ENCODE assay signal across 8 mouse cellular contexts in the genomic region with DNA sequence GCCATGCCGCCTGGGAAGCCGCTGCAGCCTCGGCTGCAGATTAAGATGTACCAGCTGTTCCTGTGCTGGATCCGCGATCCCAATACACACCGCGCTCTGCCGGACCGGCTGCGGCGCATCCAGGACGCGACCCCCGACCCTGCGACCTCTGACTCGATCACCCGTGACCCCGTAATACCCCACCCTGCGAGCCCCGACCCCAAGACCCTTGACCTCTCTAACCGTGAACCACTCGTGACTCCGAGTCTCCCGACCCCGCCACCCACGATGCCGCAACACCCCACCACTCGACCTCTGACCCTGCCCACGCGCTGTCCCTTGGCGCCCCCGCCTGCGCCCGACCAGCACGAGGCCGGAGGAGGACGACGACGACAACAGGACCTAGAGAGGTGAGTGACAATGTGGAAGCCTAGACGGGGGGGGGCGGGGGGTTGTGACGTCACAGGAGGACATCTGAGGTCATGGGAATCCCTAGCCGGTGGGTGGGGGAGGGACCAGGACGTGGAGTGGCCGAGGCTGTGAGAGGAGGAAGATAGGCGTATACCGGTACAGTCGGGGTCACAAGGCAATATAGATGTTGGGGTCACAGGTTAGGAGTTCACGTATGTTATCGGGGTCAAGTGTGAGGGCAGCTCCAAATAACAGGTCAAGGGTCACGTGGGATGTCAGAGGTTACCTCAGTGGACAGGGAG. TPM values are rescaled to one million over a fixed set of nuclear protein-coding genes. Genes with fewer than 3 reads are reported as not detected.
DNase-seq lines count a peak whose midpoint lies in the region; ATAC-seq and TF ChIP-seq lines count a peak whose summit lies in the region.

No protein-coding gene starts in this region.

- peak; percentile 38 for ATAC-seq in heart, embryonic 13.5 days (ENCODE audit: extremely low read depth, insufficient number of reproducible peaks, low FRiP score, low TSS enrichment)
- ATAC-seq in embryonic facial prominence, embryonic 15.5 days (ENCODE audit: insufficient number of reproducible peaks, low FRiP score, low TSS enrichment, low read depth): peak; percentile 2; the same call in 1 of the 2 replicates
- peak; percentile 37; the same call in 1 of the 2 replicates for ATAC-seq in intestine, embryonic 16.5 days
- peak; percentile 27 for ATAC-seq in midbrain, embryonic 11.5 days (ENCODE audit: low FRiP score)

- peak overlapping the region; percentile 98 for H3K4me2 ChIP-seq in heart, embryonic 13.5 days
- H3K4me2 ChIP-seq in embryonic facial prominence, embryonic 15.5 days (replicated peaks): peak overlapping the region; percentile 99
- H3K4me2 ChIP-seq in intestine, embryonic 16.5 days (ENCODE audit: low read depth, low read length): peak overlapping the region; percentile 99
- peak overlapping the region; percentile 81 for H3K4me2 ChIP-seq in midbrain, embryonic 11.5 days

- H3K36me3 ChIP-seq in heart, embryonic 13.5 days: peaks cover 8% of the 10 kb centered on the region; the same call in 1 of the 2 replicates
- H3K36me3 ChIP-seq in ES-Bruce4 (ENCODE audit: control insufficient read depth, insufficient read depth, low read length, poor library complexity, severe bottlenecking): no peaks in the 10 kb centered on the region
- H3K36me3 ChIP-seq in embryonic facial prominence, embryonic 15.5 days: peaks cover 14% of the 10 kb centered on the region; the same call in 1 of the 2 replicates
- H3K36me3 ChIP-seq in intestine, embryonic 16.5 days (ENCODE audit: control insufficient read depth, insufficient read depth, low read length): 0 out of 2 replicates have a peak, but pooled peaks cover 2% of the 10 kb centered on the region
- no peaks in the 10 kb centered on the region for H3K36me3 ChIP-seq in midbrain, embryonic 11.5 days (ENCODE audit: control insufficient read depth, insufficient read depth, low read length)

- 1% methylated on average over 51 of the region's 51 CpGs for WGBS in heart, embryonic 13.5 days
- WGBS in embryonic facial prominence, embryonic 15.5 days: 3% methylated on average over 51 of the region's 51 CpGs
- 1% methylated on average over 51 of the region's 51 CpGs for WGBS in intestine, embryonic 16.5 days
- 4% methylated on average over 49 of the region's 51 CpGs for WGBS in midbrain, embryonic 11.5 days

- no peaks in the 10 kb centered on the region for H3K27me3 ChIP-seq in heart, embryonic 13.5 days (replicated peaks)
- H3K27me3 ChIP-seq in ES-Bruce4 (ENCODE audit: control insufficient read depth, insufficient read depth, low read length, poor library complexity, severe bottlenecking): no peaks in the 10 kb centered on the region
- H3K27me3 ChIP-seq in embryonic facial prominence, embryonic 15.5 days: no peaks in the 10 kb centered on the region
- H3K27me3 ChIP-seq in intestine, embryonic 16.5 days (replicated peaks; ENCODE audit: control insufficient read depth, insufficient read depth, low read length): no peaks in the 10 kb centered on the region
- no peaks in the 10 kb centered on the region for H3K27me3 ChIP-seq in midbrain, embryonic 11.5 days (ENCODE audit: control insufficient read depth, insufficient read depth, low read length)

- H3K9ac ChIP-seq in heart, embryonic 13.5 days: peak overlapping the region; percentile 87
- H3K9ac ChIP-seq in ES-Bruce4 (ENCODE audit: low read depth, poor library complexity, severe bottlenecking): peak overlapping the region; percentile 76
- peak overlapping the region; percentile 55 for H3K9ac ChIP-seq in embryonic facial prominence, embryonic 15.5 days
- H3K9ac ChIP-seq in intestine, embryonic 16.5 days (ENCODE audit: low read depth, low read length): peak overlapping the region; percentile 78
- peak overlapping the region; percentile 68 for H3K9ac ChIP-seq in midbrain, embryonic 11.5 days (ENCODE audit: low read length)

- TF ChIP-seq POLR2A in ES-Bruce4 (IDR thresholded peaks at IDR 0.05; ENCODE audit: insufficient read depth, low read length): no peak

- no peak for TF ChIP-seq CTCF in ES-Bruce4 (IDR thresholded peaks at IDR 0.05; ENCODE audit: low read depth, low read length)

- peaks cover 18% of the 10 kb centered on the region for H3K4me1 ChIP-seq in heart, embryonic 13.5 days
- H3K4me1 ChIP-seq in ES-Bruce4 (ENCODE audit: control insufficient read depth, insufficient read depth, low read length): no peaks in the 10 kb centered on the region
- H3K4me1 ChIP-seq in embryonic facial prominence, embryonic 15.5 days: peaks cover 13% of the 10 kb centered on the region
- peaks cover 11% of the 10 kb centered on the region for H3K4me1 ChIP-seq in intestine, embryonic 16.5 days (ENCODE audit: control insufficient read depth, insufficient read depth, low read length)
- peaks cover 6% of the 10 kb centered on the region; the same call in 1 of the 2 replicates for H3K4me1 ChIP-seq in midbrain, embryonic 11.5 days (ENCODE audit: control insufficient read depth, insufficient read depth, low read length)

- no peak for DNase-seq in heart, adult 18-20 months
- peak; percentile 87 for DNase-seq in midbrain, embryonic 11.5 days (ENCODE audit: low spot score, missing footprints)
- DNase-seq in testis, postnatal 10 days (ENCODE audit: low spot score): peak; percentile 67
- no peak for DNase-seq in gastrocnemius, postnatal 10 days

- peak overlapping the region; percentile 89 for H3K4me3 ChIP-seq in heart, embryonic 13.5 days
- peak overlapping the region; percentile 80 for H3K4me3 ChIP-seq in ES-Bruce4 (ENCODE audit: low read depth, low read length)
- peak overlapping the region; percentile 84 for H3K4me3 ChIP-seq in embryonic facial prominence, embryonic 15.5 days (replicated peaks)
- peak overlapping the region; percentile 62 for H3K4me3 ChIP-seq in intestine, embryonic 16.5 days (ENCODE audit: low read length)
- peak overlapping the region; percentile 72 for H3K4me3 ChIP-seq in midbrain, embryonic 11.5 days (ENCODE audit: low read depth, low read length)

- TF ChIP-seq EP300 in ES-Bruce4 (IDR thresholded peaks at IDR 0.05; ENCODE audit: insufficient read depth, low read depth, low read length): no peak

- H3K9me3 ChIP-seq in heart, embryonic 13.5 days: peaks cover 9% of the 10 kb centered on the region; the same call in 1 of the 2 replicates
- no peaks in the 10 kb centered on the region for H3K9me3 ChIP-seq in ES-Bruce4 (replicated peaks; ENCODE audit: control insufficient read depth, insufficient read depth, low read length, poor library complexity, severe bottlenecking)
- H3K9me3 ChIP-seq in embryonic facial prominence, embryonic 15.5 days (replicated peaks): peaks cover 9% of the 10 kb centered on the region
- H3K9me3 ChIP-seq in intestine, embryonic 16.5 days (ENCODE audit: control insufficient read depth, low read length): peaks cover 5% of the 10 kb centered on the region; the same call in 1 of the 2 replicates
- peaks cover 31% of the 10 kb centered on the region for H3K9me3 ChIP-seq in midbrain, embryonic 11.5 days (ENCODE audit: control insufficient read depth, low read length)

- H3K27ac ChIP-seq in heart, embryonic 13.5 days (replicated peaks): peak overlapping the region; percentile 94
- H3K27ac ChIP-seq in ES-Bruce4 (ENCODE audit: insufficient read depth, low read length): peak overlapping the region; percentile 24; the same call in 1 of the 2 replicates
- H3K27ac ChIP-seq in embryonic facial prominence, embryonic 15.5 days (replicated peaks): peak overlapping the region; percentile 95
- peak overlapping the region; percentile 88 for H3K27ac ChIP-seq in intestine, embryonic 16.5 days (ENCODE audit: low read length)
- H3K27ac ChIP-seq in midbrain, embryonic 11.5 days (ENCODE audit: low read depth, low read length): peak overlapping the region; percentile 79; the same call in 1 of the 2 replicates

RNA-seq across cellular contexts. Expression of gene Gm10775, which starts 17.6 kb away (rescaled TPM):
- polyA plus RNA-seq in heart, embryonic 13.5 days (2015; fragmentation: Nextera tagmentation; extraction: Ambion mirVana): not detected in 2 replicates
- not detected for total RNA-seq in heart, adult 18-20 months (2021)
- polyA plus RNA-seq in ES-Bruce4 (2011; ENCODE audit: insufficient read depth, insufficient read length, low read depth, missing spikeins): 0.51 TPM in 1 of 2 replicates, not detected in the other
- not detected in 2 replicates for polyA plus RNA-seq in embryonic facial prominence, embryonic 15.5 days (2015; fragmentation: Nextera tagmentation; extraction: Ambion mirVana)
- polyA plus RNA-seq in intestine, embryonic 16.5 days (2015; fragmentation: Nextera tagmentation; extraction: Ambion mirVana): not detected in 2 replicates
- not detected in 2 replicates for polyA plus RNA-seq in midbrain, embryonic 11.5 days (2014; fragmentation: Nextera tagmentation; extraction: Ambion mirVana)
- total RNA-seq in gastrocnemius, postnatal 10 days (2021): not detected

RNA-seq across cellular contexts. Expression of gene Nlrp4f, which starts 36.0 kb away (rescaled TPM):
- polyA plus RNA-seq in heart, embryonic 13.5 days (2015; fragmentation: Nextera tagmentation; extraction: Ambion mirVana): not detected in 2 replicates
- not detected for total RNA-seq in heart, adult 18-20 months (2021)
- 28.1 and 29.2 TPM in 2 replicates for polyA plus RNA-seq in ES-Bruce4 (2011; ENCODE audit: insufficient read depth, insufficient read length, low read depth, missing spikeins)
- not detected in 2 replicates for polyA plus RNA-seq in embryonic facial prominence, embryonic 15.5 days (2015; fragmentation: Nextera tagmentation; extraction: Ambion mirVana)
- polyA plus RNA-seq in intestine, embryonic 16.5 days (2015; fragmentation: Nextera tagmentation; extraction: Ambion mirVana): not detected in 2 replicates
- not detected in 2 replicates for polyA plus RNA-seq in midbrain, embryonic 11.5 days (2014; fragmentation: Nextera tagmentation; extraction: Ambion mirVana)
- not detected for total RNA-seq in gastrocnemius, postnatal 10 days (2021)

RNA-seq across cellular contexts. Expression of gene Zfp369, which starts 36.8 kb away (rescaled TPM):
- polyA plus RNA-seq in heart, embryonic 13.5 days (2015; fragmentation: Nextera tagmentation; extraction: Ambion mirVana): 6.7 and 8.3 TPM in 2 replicates
- 10 to 100 TPM; 20.7 to 22.6 TPM for total RNA-seq in heart, adult 18-20 months (2021)
- 27.9 and 29.0 TPM in 2 replicates for polyA plus RNA-seq in ES-Bruce4 (2011; ENCODE audit: insufficient read depth, insufficient read length, low read depth, missing spikeins)
- polyA plus RNA-seq in embryonic facial prominence, embryonic 15.5 days (2015; fragmentation: Nextera tagmentation; extraction: Ambion mirVana): 11.8 and 12.7 TPM in 2 replicates
- polyA plus RNA-seq in intestine, embryonic 16.5 days (2015; fragmentation: Nextera tagmentation; extraction: Ambion mirVana): 5.6 and 7.1 TPM in 2 replicates
- polyA plus RNA-seq in midbrain, embryonic 11.5 days (2014; fragmentation: Nextera tagmentation; extraction: Ambion mirVana): 19.7 and 20.7 TPM in 2 replicates
- total RNA-seq in gastrocnemius, postnatal 10 days (2021): 10 to 100 TPM in 1 of 2 experiments, 1 to 10 TPM in 1; 9.2 to 12.7 TPM

Comparison
In these comparisons a context has a peak if more than half of its experiments do, and no peak if none do; other contexts are left out.
1. H3K27ac ChIP-seq: peak in every context shown above with its lines; median percentile 95 in embryonic facial prominence, embryonic 15.5 days; 94 in heart, embryonic 13.5 days; 88 in intestine, embryonic 16.5 days; 79 in midbrain, embryonic 11.5 days; 24 in ES-Bruce4.
2. DNase-seq: peak in midbrain, embryonic 11.5 days (single experiment) and testis, postnatal 10 days (single experiment); none in heart, adult 18-20 months (0 of 2) and gastrocnemius, postnatal 10 days (single experiment).
3. RNA of gene Nlrp4f, which starts 36.0 kb away (polyA plus RNA-seq): 28.1 to 29.2 TPM in ES-Bruce4; not detected in midbrain, embryonic 11.5 days, not detected in heart, embryonic 13.5 days, not detected in embryonic facial prominence, embryonic 15.5 days and not detected in intestine, embryonic 16.5 days; every median in the first group is over 10 times any median in the second.
4. Peak in every context shown above with its lines, with median percentiles within 50 percentile points of each other: ATAC-seq, H3K4me2 ChIP-seq, H3K4me3 ChIP-seq and H3K9ac ChIP-seq.